Mouse (Mus musculus) WW6 (cell line): Measurements from ENCODE around the gene Ip6k1.

ENCODE experiments used
- DNase-seq: peaks from one replicate; pipeline ENCODE4 v3.0.0-alpha.2; 2013; ENCODE audit warnings: low read depth, low spot score

Gene Ip6k1

DNA sequence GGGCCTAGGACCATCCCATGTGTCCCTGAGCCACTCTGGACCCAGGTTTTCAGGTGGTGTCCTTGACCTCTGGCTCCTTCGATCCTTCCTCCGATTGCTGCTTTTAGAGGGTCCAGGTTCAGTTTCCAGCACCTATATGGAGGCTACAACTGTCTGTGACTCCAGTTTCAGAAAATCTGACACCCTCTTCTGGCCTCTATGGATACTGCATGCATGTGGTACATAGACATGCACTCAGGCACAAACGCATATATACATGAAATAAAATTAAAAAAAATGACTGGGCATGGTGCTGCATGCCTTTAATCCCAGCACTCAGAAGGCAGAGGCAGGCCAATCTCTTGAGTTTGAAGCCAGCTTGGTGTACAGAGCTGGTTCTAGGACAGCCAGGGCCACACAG, 25.6 kb downstream of the Ip6k1 start:
- DNase-seq = no peak

DNA sequence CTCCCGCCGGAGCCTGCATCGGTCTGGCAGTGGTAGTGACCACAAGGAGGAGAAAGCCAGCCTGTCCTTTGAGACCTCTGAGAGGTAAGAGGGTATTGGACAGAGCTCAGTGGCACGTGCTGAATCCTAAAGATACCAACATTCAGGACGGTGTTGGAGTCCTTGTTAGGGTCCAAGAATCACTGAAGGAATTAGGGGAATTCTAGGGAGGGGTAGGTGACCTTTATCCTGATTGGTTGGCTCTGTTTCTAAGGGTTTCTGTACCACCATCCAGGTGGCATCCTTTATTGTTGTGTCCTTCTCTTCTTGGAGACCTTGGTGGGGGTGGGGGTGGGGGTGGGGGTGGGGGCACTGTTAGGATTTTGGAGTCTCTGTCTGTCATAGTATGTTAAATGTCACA, 29.8 kb downstream of the Ip6k1 start:
- no peak for DNase-seq

DNA sequence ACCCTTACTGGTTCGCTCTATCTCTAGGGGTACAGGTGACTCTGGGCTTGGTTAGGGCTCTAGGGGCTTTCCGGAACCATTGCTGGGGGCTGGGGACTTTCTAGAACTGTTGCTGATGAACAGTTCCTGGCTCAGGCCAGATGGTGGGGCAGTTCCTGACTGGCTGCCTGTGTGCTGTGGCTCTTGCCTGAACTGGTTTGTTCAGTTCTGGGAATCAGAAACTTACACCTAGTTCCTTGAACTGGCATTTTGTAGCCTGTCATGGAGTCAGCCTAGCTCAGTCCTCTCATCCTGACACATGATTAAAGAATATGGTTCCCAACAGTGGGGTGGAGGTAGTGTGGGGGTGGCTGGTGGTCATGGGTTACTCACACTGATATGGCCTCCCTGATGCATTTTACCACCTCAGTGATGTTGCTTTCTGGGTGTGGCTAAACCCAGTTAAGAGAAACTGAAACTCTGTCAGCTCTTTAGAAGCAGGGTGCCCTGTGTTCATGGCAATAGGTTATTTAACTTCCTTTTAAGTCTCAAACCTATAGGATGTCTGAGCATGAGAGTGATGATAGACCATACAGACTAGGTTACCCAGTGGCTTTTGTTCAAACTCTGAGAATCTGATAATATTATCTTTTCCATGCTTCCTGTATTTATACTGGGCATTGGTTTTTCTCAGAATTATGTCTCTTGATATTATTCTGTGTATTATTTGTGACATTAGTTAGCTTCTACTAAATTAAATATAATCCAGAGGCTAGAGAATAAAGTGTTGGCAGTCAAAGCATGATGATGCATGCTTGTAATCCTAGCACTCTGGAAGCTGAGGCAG, 33.2 kb downstream of the Ip6k1 start:
- no peak for DNase-seq

DNA sequence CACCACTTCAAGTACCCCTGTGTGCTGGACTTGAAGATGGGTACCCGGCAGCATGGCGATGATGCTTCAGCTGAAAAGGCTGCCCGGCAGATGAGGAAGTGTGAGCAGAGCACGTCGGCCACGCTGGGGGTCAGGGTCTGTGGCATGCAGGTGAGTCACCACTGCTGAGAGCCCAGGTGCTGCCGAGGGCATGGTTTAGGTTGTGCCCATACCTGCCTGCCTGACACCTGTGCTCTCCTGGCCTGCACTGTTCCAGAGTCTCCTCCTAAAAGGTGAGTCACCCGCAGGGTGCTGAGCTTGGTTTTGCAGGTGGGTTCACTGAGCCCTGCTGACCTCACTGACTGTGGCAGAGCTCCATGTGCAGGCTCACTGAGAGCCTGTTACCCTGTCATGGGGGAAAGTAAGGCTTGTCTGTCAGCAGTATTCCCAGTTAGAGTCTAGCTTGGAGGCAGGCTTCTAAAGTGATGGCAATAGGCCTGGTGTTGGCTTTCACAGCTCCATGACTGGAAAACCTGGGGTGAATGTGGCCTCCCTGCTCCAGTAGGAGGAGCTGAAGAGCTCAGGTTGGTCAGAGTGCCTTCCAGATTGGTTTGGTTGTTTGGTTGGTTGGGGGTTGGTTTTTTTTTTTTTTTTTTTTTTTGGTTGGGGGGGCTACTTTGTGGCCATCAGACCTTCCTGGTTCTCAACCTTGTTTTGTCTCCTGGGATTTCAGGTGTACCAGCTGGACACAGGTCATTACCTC, 42.6 kb downstream of the Ip6k1 start:
- DNase-seq = no peak

DNA sequence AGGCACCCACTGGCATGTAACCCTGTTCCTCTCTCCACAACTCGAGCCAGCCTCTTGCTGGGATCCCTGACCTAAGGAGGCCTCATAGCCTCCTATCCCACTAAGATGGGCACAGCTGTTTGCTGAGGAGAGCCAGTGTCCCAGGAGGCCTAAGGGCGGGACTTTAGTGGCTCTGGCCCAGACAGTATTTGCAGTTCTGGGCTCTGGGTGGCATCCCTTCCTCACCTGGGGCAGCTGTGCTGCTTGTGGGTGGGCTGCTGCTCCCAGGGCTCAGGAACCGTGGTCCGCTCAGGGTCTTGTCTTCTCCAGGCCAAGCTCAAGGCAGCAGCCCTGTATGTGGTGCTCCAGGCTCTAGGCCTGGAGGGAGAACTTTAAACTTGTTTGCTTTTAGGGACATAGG, 44.3 kb downstream of the Ip6k1 start:
- no peak for DNase-seq

DNA sequence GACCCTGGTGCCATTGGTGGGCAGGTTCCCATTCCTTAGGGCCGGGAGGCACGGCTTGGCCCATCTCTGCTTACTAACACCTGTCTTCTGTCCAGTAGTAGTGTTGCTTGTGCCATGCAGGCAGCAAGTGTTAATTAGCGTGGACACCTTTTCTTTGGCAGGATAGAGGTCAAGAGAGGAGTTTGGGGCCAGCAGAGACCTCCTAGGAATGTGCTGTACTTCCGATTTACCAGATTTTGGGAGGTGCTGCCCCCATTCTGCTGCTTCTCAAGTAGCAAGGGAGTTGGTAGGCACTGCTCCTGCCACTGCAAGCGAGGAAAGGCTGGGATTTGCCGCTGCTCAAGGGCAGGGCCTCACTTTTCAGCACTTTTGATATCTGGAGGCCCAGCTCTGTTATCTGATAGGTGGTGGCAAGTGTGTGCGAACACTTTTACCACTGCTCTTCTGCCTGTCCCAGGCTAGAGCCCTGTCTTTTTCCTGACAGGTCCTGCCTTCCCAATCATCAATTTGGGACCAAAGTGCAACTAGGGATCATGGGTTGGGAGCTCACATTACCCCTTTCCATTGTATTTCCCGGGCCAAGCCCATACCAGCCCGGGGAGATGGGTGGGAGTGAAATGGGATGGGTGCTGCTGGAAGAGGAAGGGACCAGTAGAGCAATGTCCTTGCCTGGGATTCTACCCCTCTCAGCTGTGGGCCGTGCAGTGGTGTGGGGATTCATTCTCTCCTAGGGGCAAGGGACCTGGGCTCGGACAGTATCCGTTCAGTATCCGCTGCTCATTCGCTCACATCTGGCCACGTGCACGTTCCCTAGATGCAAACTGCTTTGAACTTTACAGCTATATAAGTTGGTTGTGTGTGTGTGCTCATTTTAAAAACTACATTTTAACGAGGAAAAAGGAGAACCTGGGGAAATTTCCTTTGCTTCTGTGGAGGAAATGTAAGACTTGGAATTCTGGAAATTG, 45.6 kb downstream of the Ip6k1 start:
- DNase-seq = no peak

DNA sequence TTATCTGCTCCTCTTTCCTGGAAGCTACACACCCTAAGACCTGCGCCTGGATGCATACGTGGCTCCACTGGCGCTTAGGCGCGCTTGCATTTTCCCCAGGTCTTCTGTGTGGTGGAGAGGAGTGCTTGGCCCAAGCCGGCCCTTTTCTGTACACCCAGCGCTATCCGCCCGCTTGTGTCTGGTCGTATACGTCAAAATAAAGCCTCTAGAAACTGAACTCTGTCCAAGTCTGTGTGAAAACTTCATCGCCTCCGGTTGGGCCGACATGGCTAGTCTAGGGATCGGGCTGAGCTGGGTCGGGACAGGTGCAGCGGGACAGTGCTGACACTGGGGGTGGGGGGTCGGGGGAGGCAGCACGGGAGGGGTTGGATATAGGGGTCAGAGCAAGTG, 46.3 kb downstream of the Ip6k1 start:
- DNase-seq = no peak

DNA sequence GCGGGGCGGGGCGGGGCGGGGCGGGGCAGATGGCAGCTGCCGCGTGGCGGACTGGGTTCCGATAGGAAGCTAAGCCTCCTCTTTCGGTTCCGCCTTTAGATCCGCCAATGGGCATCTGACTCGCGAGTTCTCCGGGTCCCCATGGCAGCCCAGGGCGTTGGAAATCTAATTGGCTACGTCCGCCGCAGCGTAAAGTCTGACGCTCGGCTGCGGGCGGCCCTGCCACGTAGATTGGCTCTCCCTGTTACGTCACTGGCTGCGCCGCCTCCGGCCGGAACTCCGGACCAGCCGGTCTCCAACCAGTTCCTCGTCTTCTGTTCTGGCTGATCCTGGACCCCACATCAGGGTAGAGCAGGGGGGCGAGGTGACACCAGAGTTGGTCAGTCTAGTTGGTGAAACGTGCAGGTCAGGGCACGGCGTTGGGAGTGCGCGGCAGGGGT, 46.7 kb downstream of the Ip6k1 start, which contains the start of gene Gmppb:
Gene Gmppb, plus strand, starts transcription at position 227 of the 440 bp plus-strand sequence.
- peak; percentile 89 for DNase-seq

DNA sequence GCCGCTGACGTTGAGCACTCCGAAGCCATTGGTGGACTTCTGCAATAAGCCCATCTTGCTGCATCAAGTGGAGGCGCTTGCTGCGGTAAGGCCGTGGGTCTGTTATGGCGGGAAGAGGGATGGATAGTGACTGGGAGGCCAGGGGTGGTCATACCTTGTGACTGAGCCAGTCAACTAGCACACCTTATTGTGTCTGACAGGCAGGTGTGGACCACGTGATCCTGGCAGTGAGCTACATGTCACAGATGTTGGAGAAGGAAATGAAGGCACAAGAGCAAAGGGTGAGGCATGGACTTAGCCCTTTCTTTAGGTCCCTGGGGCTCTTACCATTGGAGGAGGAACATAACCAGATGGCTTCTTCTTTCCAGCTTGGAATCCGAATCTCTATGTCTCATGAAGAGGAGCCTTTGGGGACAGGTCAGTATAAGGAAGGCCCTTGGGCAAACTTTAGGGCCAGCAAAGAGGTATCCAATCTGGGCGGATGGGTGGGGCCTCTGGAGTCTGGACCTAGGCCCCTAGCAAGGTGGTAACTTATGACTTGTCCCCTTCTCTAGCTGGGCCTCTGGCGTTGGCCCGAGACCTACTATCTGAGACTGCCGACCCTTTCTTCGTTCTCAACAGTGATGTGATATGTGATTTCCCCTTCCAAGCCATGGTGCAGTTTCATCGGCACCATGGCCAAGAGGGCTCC, 47.4 kb downstream of the Ip6k1 start:
- DNase-seq = no peak

DNA sequence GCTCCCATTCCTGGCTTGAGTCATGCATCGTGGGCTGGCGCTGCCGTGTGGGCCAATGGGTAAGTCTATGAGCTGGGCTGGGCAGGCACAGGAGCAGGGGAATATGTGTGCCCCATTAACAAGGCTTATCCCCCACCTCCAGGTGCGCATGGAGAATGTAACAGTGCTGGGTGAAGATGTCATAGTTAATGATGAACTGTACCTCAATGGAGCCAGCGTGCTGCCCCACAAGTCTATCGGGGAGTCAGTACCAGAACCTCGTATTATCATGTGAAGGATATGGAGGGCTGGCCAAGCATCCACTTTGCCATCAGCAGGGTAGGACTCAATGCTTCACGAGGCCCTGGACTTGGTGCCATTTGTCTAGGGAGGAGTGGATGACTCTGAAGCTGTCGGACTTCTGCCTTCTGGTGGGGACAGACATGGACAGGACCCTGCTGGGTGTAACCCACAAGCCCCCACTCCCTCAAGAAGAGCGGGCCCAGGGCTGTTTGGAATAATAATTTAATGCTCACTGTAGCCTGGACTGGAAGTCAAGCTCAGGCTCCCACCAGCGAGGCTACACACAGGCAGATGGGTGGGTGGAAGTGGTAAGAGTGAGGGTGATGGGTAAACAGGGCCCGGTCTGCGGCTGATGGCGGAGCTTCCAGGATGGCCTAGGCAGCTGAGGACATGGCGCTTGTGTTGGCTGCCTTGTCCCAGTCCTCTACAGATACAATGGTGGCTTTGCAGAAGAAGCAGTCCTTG, 49.1 kb downstream of the Ip6k1 start:
- DNase-seq = no peak

DNA sequence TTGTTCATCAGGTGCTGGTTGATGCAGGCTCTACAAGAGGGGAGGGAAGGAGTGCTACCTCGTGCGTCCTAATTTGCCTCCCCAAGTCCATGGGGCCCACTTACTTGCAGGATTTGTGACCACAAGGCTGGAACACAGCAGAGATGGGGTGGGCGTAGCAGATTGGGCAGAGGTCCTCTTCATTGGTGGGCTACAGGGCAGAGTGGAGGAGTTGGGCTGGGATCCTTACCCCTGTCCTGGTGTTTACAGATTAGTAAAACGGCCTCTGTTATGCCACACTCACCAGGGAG, 49.6 kb downstream of the Ip6k1 start:
- DNase-seq = no peak

DNA sequence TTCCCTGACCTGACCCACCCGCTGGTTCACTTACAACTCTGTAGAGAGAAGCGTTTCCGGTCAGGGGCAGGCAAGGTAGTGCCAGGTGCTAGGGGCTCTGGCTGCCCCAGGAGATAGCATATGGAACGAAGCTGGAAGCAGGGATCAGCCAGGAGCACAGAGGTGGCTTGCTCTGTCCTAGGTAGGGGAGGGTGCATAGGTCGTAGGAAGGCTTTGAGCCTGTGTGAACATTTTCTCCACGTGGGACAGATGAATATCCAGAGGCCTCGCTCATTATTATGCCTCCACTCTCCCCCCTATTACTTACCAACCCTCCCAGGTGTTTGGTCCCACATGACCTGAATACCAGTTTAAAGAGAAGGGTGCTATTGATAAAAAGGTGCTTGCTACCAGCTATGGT, 50.1 kb downstream of the Ip6k1 start:
- DNase-seq = no peak

DNA sequence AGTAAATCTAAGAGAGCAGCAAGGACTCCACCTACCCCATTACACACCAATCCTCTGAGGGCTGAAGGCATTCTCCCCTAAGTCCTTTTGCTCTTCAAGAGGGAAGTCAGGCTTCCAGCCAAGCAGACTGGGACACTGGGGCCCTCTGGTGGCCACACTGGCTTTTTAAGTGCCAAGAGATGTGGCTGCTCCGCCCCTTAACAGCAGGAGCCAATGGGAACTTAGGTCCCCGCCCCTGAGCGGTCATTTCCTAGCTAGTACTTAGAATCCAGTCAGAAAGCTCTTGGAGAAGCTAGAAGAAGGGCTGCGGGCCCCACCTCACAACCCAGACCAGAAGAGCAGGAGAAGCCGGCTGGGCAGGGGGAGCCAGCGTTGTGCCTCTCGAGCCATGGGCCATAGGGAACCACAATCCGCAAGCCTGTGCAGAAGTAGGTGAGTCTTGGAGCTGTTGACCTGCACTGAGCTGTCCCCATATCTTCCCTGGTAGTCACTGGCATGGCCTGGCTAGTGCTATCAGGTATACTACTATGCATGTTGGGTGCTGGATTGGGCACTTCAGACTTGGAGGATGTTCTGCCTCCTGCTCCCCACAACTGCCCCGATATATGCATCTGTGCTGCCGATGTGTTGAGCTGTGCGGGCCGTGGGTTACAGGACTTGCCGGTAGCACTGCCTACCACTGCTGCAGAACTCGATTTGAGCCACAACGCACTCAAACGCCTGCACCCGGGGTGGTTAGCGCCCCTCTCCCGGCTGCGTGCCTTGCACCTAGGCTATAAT, 50.8 kb downstream of the Ip6k1 start, which contains the start of gene Amigo3:
Gene Amigo3, plus strand, starts transcription at position 275 of the 780 bp plus-strand sequence.
- peak; percentile 79 for DNase-seq

DNA sequence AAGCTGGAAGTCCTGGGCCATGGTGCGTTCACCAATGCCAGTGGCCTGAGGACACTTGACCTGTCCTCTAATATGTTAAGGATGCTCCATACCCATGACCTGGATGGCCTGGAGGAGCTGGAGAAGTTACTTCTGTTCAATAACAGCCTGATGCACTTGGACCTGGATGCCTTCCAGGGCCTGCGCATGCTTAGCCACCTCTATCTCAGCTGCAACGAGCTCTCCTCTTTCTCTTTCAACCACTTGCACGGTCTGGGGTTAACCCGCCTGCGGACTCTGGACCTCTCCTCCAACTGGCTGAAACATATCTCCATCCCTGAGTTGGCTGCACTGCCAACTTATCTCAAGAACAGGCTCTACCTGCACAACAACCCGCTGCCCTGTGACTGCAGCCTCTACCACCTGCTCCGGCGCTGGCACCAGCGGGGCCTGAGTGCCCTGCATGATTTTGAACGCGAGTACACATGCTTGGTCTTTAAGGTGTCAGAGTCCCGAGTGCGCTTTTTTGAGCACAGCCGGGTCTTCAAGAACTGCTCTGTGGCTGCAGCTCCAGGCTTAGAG, 51.4 kb downstream of the Ip6k1 start:
- no peak for DNase-seq

DNA sequence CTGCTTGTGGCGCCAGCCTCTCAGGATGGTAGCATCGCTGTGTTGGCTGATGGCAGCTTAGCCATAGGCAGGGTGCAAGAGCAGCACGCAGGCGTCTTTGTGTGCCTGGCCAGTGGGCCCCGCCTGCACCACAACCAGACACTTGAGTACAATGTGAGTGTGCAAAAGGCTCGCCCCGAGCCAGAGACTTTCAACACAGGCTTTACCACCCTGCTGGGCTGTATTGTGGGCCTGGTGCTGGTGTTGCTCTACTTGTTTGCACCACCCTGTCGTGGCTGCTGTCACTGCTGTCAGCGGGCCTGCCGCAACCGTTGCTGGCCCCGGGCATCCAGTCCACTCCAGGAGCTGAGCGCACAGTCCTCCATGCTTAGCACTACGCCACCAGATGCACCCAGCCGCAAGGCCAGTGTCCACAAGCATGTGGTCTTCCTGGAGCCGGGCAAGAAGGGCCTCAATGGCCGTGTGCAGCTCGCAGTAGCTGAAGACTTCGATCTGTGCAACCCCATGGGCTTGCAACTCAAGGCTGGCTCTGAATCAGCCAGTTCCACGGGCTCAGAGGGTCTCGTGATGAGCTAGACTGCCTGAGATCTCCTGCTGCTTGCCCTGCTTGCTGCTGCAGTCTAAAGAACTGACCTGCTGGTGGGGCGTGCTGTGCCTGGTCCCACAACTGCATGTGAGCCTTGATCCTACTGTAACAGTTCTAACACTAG, 52.2 kb downstream of the Ip6k1 start:
- no peak for DNase-seq

DNA sequence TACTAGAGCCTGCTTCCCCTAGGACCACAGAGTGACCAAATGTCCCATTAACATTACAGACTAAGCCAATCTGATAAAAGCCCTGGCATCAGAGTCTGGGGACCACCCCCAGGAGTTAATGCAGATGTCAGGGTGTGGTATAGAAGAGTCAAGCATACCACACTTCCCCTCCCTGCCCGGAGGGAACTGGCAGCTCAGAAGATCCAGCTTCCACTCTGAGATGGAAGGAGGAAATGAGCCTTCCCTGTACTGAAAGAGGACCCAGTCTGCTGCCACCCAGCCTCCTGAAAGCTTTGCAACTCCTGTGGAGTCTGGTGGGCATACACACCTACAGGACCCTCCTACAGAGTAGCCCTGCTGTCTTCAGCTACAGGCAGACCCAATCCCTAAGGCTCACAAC, 52.8 kb downstream of the Ip6k1 start:
- no peak for DNase-seq

DNA sequence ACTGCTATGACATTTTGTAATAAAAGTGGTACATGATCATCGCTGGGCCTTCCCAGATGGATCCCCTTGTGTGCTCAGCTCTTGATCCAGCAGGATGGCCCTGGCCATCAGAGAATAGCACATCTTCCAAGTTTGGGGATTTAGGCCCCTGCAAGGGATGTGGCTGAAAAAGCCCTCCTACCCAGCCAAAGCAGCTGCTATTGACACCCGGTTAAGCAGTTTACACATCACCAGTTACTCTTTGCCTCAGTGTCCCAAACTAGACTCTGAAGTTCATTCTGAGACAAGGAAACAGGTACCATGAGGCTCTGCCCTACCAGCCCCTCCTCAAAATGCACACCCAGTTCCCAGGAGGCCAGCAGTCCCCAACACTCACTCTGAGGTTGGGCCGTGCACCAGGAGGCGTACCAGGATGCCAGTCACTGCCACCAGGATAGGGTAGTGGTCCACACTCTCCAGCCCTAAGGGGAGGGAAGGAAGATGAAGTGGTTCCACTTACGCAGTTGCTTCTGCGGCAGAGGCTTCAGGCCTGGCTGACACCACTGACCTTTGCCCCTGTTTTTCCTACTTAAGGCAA, 53.4 kb downstream of the Ip6k1 start:
- no peak for DNase-seq
